Mouse (Mus musculus) C2C12 (cell line): ENCODE data around the gene Lypd1. TPM values are rescaled to one million over a fixed set of nuclear protein-coding genes. Genes with fewer than 3 reads are reported as not detected.

Experiments
- H3K27me3 ChIP-seq: one replicate; pipeline ENCODE4 v1.6.1; 2011; ENCODE audit not compliant: control insufficient read depth, insufficient read depth, insufficient read length
- H3K36me3 ChIP-seq: one replicate; pipeline ENCODE4 v1.6.1; 2011; ENCODE audit not compliant: control insufficient read depth, insufficient read depth
- H3K4me3 ChIP-seq: one replicate; pipeline ENCODE4 v1.5.1; 2011; ENCODE audit warnings: mild to moderate bottlenecking, control low read depth; ENCODE audit not compliant: poor library complexity, insufficient read depth, severe bottlenecking
- H3K79me2 ChIP-seq: one replicate; pipeline ENCODE4 v1.6.1; 2011; ENCODE audit not compliant: control insufficient read depth, insufficient read depth
- H3K79me3 ChIP-seq: one replicate; pipeline ENCODE4 v1.6.1; 2011; ENCODE audit warnings: low read depth, control low read depth
- H3ac ChIP-seq: one replicate; pipeline ENCODE3; 2011; ENCODE audit warnings: low read depth; ENCODE audit not compliant: control insufficient read depth, insufficient read length
- CEBPB ChIP-seq: IDR thresholded peaks from one replicate; pipeline ENCODE4 v1.6.1; 2011; ENCODE audit warnings: low read depth, mild to moderate bottlenecking, control low read depth, moderate library complexity
- CTCF ChIP-seq: IDR thresholded peaks from one replicate; pipeline ENCODE4 v1.5.1; 2011; ENCODE audit not compliant: control insufficient read depth, insufficient read depth, insufficient read length
- FOSL1 ChIP-seq: IDR thresholded peaks from one replicate; pipeline ENCODE4 v1.8.0; 2011; ENCODE audit warnings: mild to moderate bottlenecking, low read length; ENCODE audit not compliant: poor library complexity, insufficient read depth, severe bottlenecking
- MAX ChIP-seq: IDR thresholded peaks from one replicate; pipeline ENCODE4 v1.6.1; 2011; ENCODE audit warnings: mild to moderate bottlenecking, control low read depth
- MYOD1 ChIP-seq: IDR thresholded peaks from one replicate; pipeline ENCODE4 v1.6.1; 2011; ENCODE audit warnings: low read depth; ENCODE audit not compliant: control insufficient read depth, insufficient read length
- MYOG ChIP-seq: IDR thresholded peaks from one replicate; pipeline ENCODE4 v1.6.1; 2011; ENCODE audit not compliant: control insufficient read depth, insufficient read length; ENCODE audit errors: extremely low read depth
- USF1 ChIP-seq: IDR thresholded peaks from one replicate; pipeline ENCODE4 v1.6.1; 2011; ENCODE audit warnings: low read depth, mild to moderate bottlenecking, control low read depth, moderate library complexity
- polyA plus RNA-seq: library from polyadenylated mRNA; unstranded; fragments of >200 nt; fragmentation: generic; extraction: Trizol; gene quantifications from one replicate; pipeline ENCODE4 v1.2.1, GENCODE M21; 2012; ENCODE audit warnings: missing spikeins

Lypd1 gene
- polyA plus RNA-seq, 1 experiment, result not detected

- no peaks in the 10 kb centered on the region for H3K36me3 ChIP-seq
- H3K79me2 ChIP-seq, result no peaks in the 10 kb centered on the region
Observed at GRCm38 (mm10) chr1:125837507-125837906, 75.4 kb downstream of the Lypd1 start.

GRCm38 (mm10) chr1:125823611-125824010 lies 89.3 kb downstream of the Lypd1 start:
- H3ac ChIP-seq, result no peak overlapping the region
- H3K79me2 ChIP-seq, result no peaks in the 10 kb centered on the region
- TF ChIP-seq CEBPB (no peak), MYOG (no peak), FOSL1 (no peak)
- no peak overlapping the region for H3K4me3 ChIP-seq
- no peaks in the 10 kb centered on the region for H3K79me3 ChIP-seq
- no peaks in the 10 kb centered on the region for H3K27me3 ChIP-seq
- no peaks in the 10 kb centered on the region for H3K36me3 ChIP-seq

More at GRCm38 (mm10) chr1:125837507-125837906, 75.4 kb downstream of the Lypd1 start:
- Histone ChIP-seq H3K79me3 (no peaks in the 10 kb centered on the region), H3K4me3 (no peak overlapping the region), H3K27me3 (no peaks in the 10 kb centered on the region), H3ac (no peak overlapping the region)
- no peak for TF ChIP-seq MYOG
- TF ChIP-seq CEBPB, result no peak
- TF ChIP-seq MAX, result no peak
- no peak for TF ChIP-seq CTCF
- TF ChIP-seq MYOD1, result no peak
- TF ChIP-seq USF1, result no peak
- TF ChIP-seq FOSL1, result no peak

- Histone ChIP-seq H3K27me3 (no peaks in the 10 kb centered on the region), H3K79me3 (no peaks in the 10 kb centered on the region), H3K79me2 (no peaks in the 10 kb centered on the region), H3ac (no peak overlapping the region), H3K4me3 (no peak overlapping the region), H3K36me3 (no peaks in the 10 kb centered on the region)
- no peak for TF ChIP-seq CTCF
- no peak for TF ChIP-seq CEBPB
- TF ChIP-seq FOSL1, result no peak
- no peak for TF ChIP-seq USF1
- TF ChIP-seq MYOG, result no peak
- TF ChIP-seq MAX, result no peak
- no peak for TF ChIP-seq MYOD1
Observed at GRCm38 (mm10) chr1:125821101-125821500, 91.8 kb downstream of the Lypd1 start.

Other genes starting within 250 kb of the Lypd1 start
- gene Gpr39, start 236.1 kb downstream of the Lypd1 start, polyA plus RNA-seq, result 7.6 TPM